Mouse (Mus musculus) CH12.LX (cell line): ENCODE data around the gene Zcchc3. TPM values are rescaled to one million over a fixed set of nuclear protein-coding genes. Genes with fewer than 3 reads are reported as not detected.
"Not testable (repeated sequence)": the region's sequence is repeated elsewhere in the genome, so short reads cannot be mapped to it uniquely, and the experiment has no call there.

Source experiments
- DNase-seq: peaks from one replicate; pipeline ENCODE4 v3.0.0-alpha.2; 2013; ENCODE audit errors: extremely low read depth
- H3K27ac ChIP-seq: 2 replicates; pipeline ENCODE4 v1.5.1; 2012; ENCODE audit warnings: low read depth, mild to moderate bottlenecking, control low read depth, moderate library complexity; ENCODE audit not compliant: insufficient read depth
- H3K27me3 ChIP-seq: replicated peaks from 2 replicates; pipeline ENCODE3; 2012; ENCODE audit warnings: inconsistent platforms
- H3K36me3 ChIP-seq, 2 experiments: replicated peaks in 1 of 2; 2 replicates each; pipeline versions ENCODE3 to v1.6.1; 2012; ENCODE audit warnings: inconsistent platforms in 1 of 2, low read length in 1 of 2, mild to moderate bottlenecking in 1 of 2, mixed read lengths in 1 of 2, moderate library complexity in 1 of 2; ENCODE audit not compliant: control insufficient read depth in 1 of 2, insufficient read depth in 1 of 2
- H3K4me1 ChIP-seq, 2 experiments: 2 replicates each; pipeline ENCODE4 v1.6.1; 2012; ENCODE audit warnings: inconsistent platforms in 1 of 2, moderate library complexity in 1 of 2; ENCODE audit not compliant: insufficient read depth in 2 of 2, control insufficient read depth in 1 of 2
- H3K4me2 ChIP-seq: 2 replicates; pipeline ENCODE4 v1.6.1; 2012; ENCODE audit warnings: low read depth, mild to moderate bottlenecking, control low read depth; ENCODE audit not compliant: poor library complexity, insufficient read depth, severe bottlenecking
- H3K4me3 ChIP-seq, 3 experiments: fragments of 150-350 bp in 1 of 3; sonication (generic) in 1 of 3; replicated peaks in 1 of 3; 2 replicates each; pipeline versions ENCODE3 to v1.5.1; 2011 to 2012; ENCODE audit warnings: low read depth in 2 of 3, low read length in 2 of 3, mild to moderate bottlenecking in 2 of 3, moderate library complexity in 2 of 3, control low read depth in 1 of 3, improper control_type of control experiment in 1 of 3, inconsistent platforms in 1 of 3, mixed read lengths in 1 of 3; ENCODE audit not compliant: poor library complexity in 1 of 3
- H3K79me2 ChIP-seq: replicated peaks from 2 replicates; pipeline ENCODE4 v1.6.1; 2012; ENCODE audit warnings: mild to moderate bottlenecking, moderate library complexity; ENCODE audit not compliant: control insufficient read depth, poor library complexity, insufficient read depth, severe bottlenecking; ENCODE audit errors: extremely low read depth
- H3K9ac ChIP-seq: 2 replicates; pipeline ENCODE4 v1.6.1; 2012; ENCODE audit warnings: low read depth, mild to moderate bottlenecking, control low read depth, moderate library complexity; ENCODE audit not compliant: insufficient read depth
- H3K9me3 ChIP-seq: replicated peaks from 2 replicates; pipeline ENCODE3; 2012; ENCODE audit warnings: low read length, inconsistent platforms, mixed read lengths
- BHLHE40 ChIP-seq: IDR thresholded peaks from 2 replicates; pipeline ENCODE4 v1.6.1; 2011; ENCODE audit warnings: mild to moderate bottlenecking, low read depth, low read length, improper control_type of control experiment
- CHD1 ChIP-seq: IDR thresholded peaks from 2 replicates; pipeline ENCODE4 v1.6.1; 2012; ENCODE audit warnings: low read depth, low read length, improper control_type of control experiment, inconsistent platforms
- CHD2 ChIP-seq: IDR thresholded peaks from 2 replicates; pipeline ENCODE4 v1.6.1; 2011; ENCODE audit warnings: low read length, improper control_type of control experiment
- CTCF ChIP-seq, 2 experiments: IDR thresholded peaks in 1 of 2; conservative IDR thresholded peaks in 1 of 2; 2 replicates each; pipeline ENCODE4 v1.5.1; 2011 to 2012; ENCODE audit warnings: low read depth in 2 of 2, low read length in 2 of 2, improper control_type of control experiment in 1 of 2, inconsistent platforms in 1 of 2, mild to moderate bottlenecking in 1 of 2, moderate library complexity in 1 of 2
- E2F4 ChIP-seq: IDR thresholded peaks from 2 replicates; pipeline ENCODE4 v1.6.1; 2011; ENCODE audit warnings: low read depth, low read length, improper control_type of control experiment; ENCODE audit not compliant: insufficient replicate concordance
- ETS1 ChIP-seq: conservative IDR thresholded peaks from 2 replicates; pipeline ENCODE4 v1.6.1; 2012; ENCODE audit warnings: low read depth, mild to moderate bottlenecking, inconsistent platforms, low read length, improper control_type of control experiment, moderate library complexity
- HCFC1 ChIP-seq: IDR thresholded peaks from 2 replicates; pipeline ENCODE4 v1.6.1; 2012; ENCODE audit warnings: low read depth, mild to moderate bottlenecking, inconsistent platforms, low read length, improper control_type of control experiment
- JUN ChIP-seq: IDR thresholded peaks from 2 replicates; pipeline ENCODE4 v1.6.1; 2011; ENCODE audit warnings: low read depth, mild to moderate bottlenecking, low read length, improper control_type of control experiment, moderate library complexity; ENCODE audit not compliant: insufficient read depth
- JUND ChIP-seq: conservative IDR thresholded peaks from 2 replicates; pipeline ENCODE4 v1.6.1; 2011; ENCODE audit warnings: low read depth, low read length, improper control_type of control experiment
- KAT2A ChIP-seq: IDR thresholded peaks from 2 replicates; pipeline ENCODE4 v1.6.1; 2012; ENCODE audit warnings: low read length, improper control_type of control experiment, inconsistent platforms; ENCODE audit not compliant: insufficient replicate concordance
- MEF2A ChIP-seq: IDR thresholded peaks from 2 replicates; pipeline ENCODE4 v1.6.1; 2014; ENCODE audit warnings: low read depth, mild to moderate bottlenecking, inconsistent platforms, low read length, improper control_type of control experiment, borderline replicate concordance
- MYC ChIP-seq: IDR thresholded peaks from 2 replicates; pipeline ENCODE4 v1.6.1; 2011; ENCODE audit warnings: low read depth, mild to moderate bottlenecking, improper control_type of control experiment, low read length
- NRF1 ChIP-seq: IDR thresholded peaks from 2 replicates; pipeline ENCODE4 v1.6.1; 2014; ENCODE audit warnings: low read depth, mild to moderate bottlenecking, inconsistent platforms, low read length, improper control_type of control experiment, moderate library complexity
- PAX5 ChIP-seq: IDR thresholded peaks from 2 replicates; pipeline ENCODE4 v1.6.1; 2012; ENCODE audit warnings: low read length, inconsistent platforms, mixed read lengths
- POLR2AphosphoS2 ChIP-seq: IDR thresholded peaks from 2 replicates; pipeline ENCODE4 v1.6.1; 2011; ENCODE audit warnings: low read depth, low read length, improper control_type of control experiment
- RAD21 ChIP-seq: IDR thresholded peaks from 2 replicates; pipeline ENCODE4 v1.6.1; 2011; ENCODE audit warnings: low read depth, mild to moderate bottlenecking, low read length, improper control_type of control experiment, moderate library complexity
- RCOR1 ChIP-seq: conservative IDR thresholded peaks from 2 replicates; pipeline ENCODE4 v1.6.1; 2012; ENCODE audit warnings: low read depth, mild to moderate bottlenecking, inconsistent platforms, low read length, improper control_type of control experiment
- SIN3A ChIP-seq: IDR thresholded peaks from 2 replicates; pipeline ENCODE4 v1.6.1; 2012; ENCODE audit warnings: low read length, improper control_type of control experiment, inconsistent platforms
- TCF12 ChIP-seq: IDR thresholded peaks from 2 replicates; pipeline ENCODE4 v1.6.1; 2014; ENCODE audit warnings: low read depth, mild to moderate bottlenecking, inconsistent platforms, low read length, improper control_type of control experiment
- ZKSCAN1 ChIP-seq: IDR thresholded peaks from 2 replicates; pipeline ENCODE4 v1.6.1; 2012; ENCODE audit warnings: low read depth, inconsistent platforms, low read length, improper control_type of control experiment, borderline replicate concordance
- ZMIZ1 ChIP-seq: IDR thresholded peaks from 2 replicates; pipeline ENCODE4 v1.6.1; 2012; ENCODE audit warnings: low read depth, mild to moderate bottlenecking, inconsistent platforms, low read length, improper control_type of control experiment
- dilution Hi-C: fragments of 300-500 bp; cut with MboI; formaldehyde crosslinking; loops from 2 replicates; pipeline ENCODE4 v1.14.3; 2020; ENCODE audit warnings: low sequenced_read_pairs; ENCODE audit not compliant: extremely low pct_unique_long_range_greater_than_20kb, extremely low pct_ligation_motif_present
- in situ Hi-C: fragments of 300-500 bp; cut with MboI; formaldehyde crosslinking; loops from 3 replicates; pipeline ENCODE4 v1.14.3; 2019; ENCODE audit warnings: low sequenced_read_pairs, low pct_ligation_motif_present, low pct_unique_long_range_greater_than_20kb, mixed read lengths
- polyA plus RNA-seq: library from polyadenylated mRNA; unstranded; fragments of >175 nt; gene quantifications from 2 replicates; pipeline ENCODE4 v1.2.1, GENCODE M21; 2012; ENCODE audit warnings: low read depth; ENCODE audit not compliant: insufficient read length
- total RNA-seq, 2 experiments: library from RNA; depleted of rRNA; stranded (reverse); fragments of 300-350 nt in 1 of 2; fragments of >200 nt in 1 of 2; gene quantifications; 2 replicates each; pipeline ENCODE4 v1.2.3; 2012 to 2014

Zcchc3 gene
- total and polyA plus RNA-seq, 3 experiments, result not detected

DNA sequence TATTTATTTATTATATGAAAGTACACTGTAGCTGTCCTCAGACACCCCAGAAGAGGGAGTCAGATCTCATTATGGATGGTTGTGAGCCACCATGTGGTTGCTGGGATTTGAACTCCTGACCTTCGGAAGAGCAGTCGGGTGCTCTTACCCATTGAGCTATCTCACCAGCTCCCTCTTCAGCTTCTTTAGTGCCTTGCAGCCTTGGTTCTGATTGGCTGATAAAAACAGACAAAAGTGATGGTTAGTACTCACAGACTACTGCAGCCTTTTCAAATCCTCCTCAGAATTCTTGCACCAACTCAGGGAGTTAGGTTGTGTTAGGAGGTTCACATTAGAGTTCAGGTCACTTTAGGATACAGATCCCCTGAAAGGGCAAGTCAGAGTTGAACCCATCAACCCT is 13.7 kb upstream of the Zcchc3 start:
- peak in 1 of 2 experiments; percentile 14; a peak in 1 of 4 replicates for TF ChIP-seq CTCF (conservative IDR thresholded peaks at IDR 0.05 in 1 of 2, IDR thresholded peaks at IDR 0.05 in 1 of 2; ENCODE audit: low read depth in 2 of 2, low read length in 2 of 2)
- H3K9ac ChIP-seq, H3K4me3 ChIP-seq, DNase-seq, H3K36me3 ChIP-seq, H3K4me2 ChIP-seq, H3K9me3 ChIP-seq, in situ Hi-C loops, dilution Hi-C loops, H3K79me2 ChIP-seq, H3K27ac ChIP-seq, H3K4me1 ChIP-seq: not testable (repeated sequence)
- H3K27me3 ChIP-seq, result peaks cover 48% of the 10 kb centered on the region

DNA sequence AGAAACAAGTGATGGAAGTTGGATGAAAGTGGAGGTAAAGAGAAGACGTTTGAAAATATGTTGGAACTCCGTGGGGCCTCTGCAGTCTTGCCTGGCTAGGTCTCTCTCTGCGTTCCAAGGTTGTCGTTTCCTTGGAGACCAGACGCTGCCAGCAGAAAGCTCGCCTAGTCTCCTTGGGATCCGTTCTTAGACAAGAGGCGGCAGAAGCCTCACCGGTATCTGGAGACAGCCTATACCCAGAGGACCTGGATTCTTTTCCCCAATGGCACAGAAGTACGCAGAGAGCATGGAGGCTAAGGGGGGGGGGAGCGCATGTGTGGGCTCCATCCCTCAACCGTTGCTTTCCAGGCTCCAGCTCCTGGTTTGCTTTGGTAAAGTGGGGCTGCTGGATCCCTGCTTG is 12.7 kb upstream of the Zcchc3 start:
- Histone ChIP-seq H3K27ac (no peak overlapping the region), H3K9ac (no peak overlapping the region), H3K4me2 (no peak overlapping the region), H3K9me3 (peaks cover 10% of the 10 kb centered on the region), H3K4me1 (no peaks in the 10 kb centered on the region), H3K79me2 (no peaks in the 10 kb centered on the region), H3K27me3 (peaks cover 44% of the 10 kb centered on the region), H3K36me3 (no peaks in the 10 kb centered on the region), H3K4me3 (no peak overlapping the region)
- dilution Hi-C loops, result no loop called here
- no peak for DNase-seq
- TF ChIP-seq TCF12 (no peak), MYC (no peak), ETS1 (no peak), POLR2AphosphoS2 (no peak), BHLHE40 (no peak), MEF2A (no peak), KAT2A (no peak), RAD21 (no peak), JUND (no peak), SIN3A (no peak), NRF1 (no peak)
- in situ Hi-C loops, result no loop called here

DNA sequence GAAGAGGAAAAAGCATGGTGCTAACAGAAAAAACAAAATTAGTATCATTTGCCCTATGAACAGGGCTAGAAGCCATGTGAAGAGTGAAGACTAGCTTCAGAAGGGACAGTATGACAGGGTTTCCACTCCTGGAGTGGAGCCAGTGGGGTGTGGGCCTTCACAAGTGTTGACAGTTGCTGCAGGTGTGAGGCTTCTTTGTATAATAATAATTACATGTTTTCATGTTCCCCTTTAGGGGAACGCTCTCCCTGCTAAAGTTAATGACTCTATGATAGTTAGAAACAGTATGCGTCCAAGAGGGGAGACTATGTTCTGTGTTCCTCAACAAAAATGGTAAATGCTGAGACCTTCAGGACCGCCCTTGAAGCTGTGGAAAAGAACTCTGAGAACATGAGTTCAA is 959 bp upstream of the Zcchc3 start:
- Histone ChIP-seq H3K36me3 (no peaks in the 10 kb centered on the region), H3K79me2 (no peaks in the 10 kb centered on the region), H3K4me3 (no peak overlapping the region), H3K27me3 (peaks cover 12% of the 10 kb centered on the region), H3K9ac (no peak overlapping the region), H3K9me3 (peaks cover 33% of the 10 kb centered on the region), H3K4me2 (no peak overlapping the region), H3K4me1 (no peaks in the 10 kb centered on the region), H3K27ac (no peak overlapping the region)
- DNase-seq, result no peak
- in situ Hi-C loops, result no loop called here
- TF ChIP-seq ZMIZ1, result no peak
- TF ChIP-seq POLR2AphosphoS2, result no peak
- no peak for TF ChIP-seq SIN3A
- TF ChIP-seq ZKSCAN1, result no peak
- no peak for TF ChIP-seq CHD2
- TF ChIP-seq E2F4, result no peak
- TF ChIP-seq HCFC1, result no peak
- TF ChIP-seq PAX5, result no peak
- TF ChIP-seq JUN, result no peak
- no peak for TF ChIP-seq CHD1
- no peak for TF ChIP-seq RCOR1
- TF ChIP-seq KAT2A, result no peak
- dilution Hi-C loops, result no loop called here
